Mouse (Mus musculus) CH12.LX (cell line): ENCODE results near the gene G3bp2. TPM values are rescaled to one million over a fixed set of nuclear protein-coding genes. Genes with fewer than 3 reads are reported as not detected.

Experiments used
- DNase-seq: peaks from one replicate; pipeline ENCODE4 v3.0.0-alpha.2; 2013; ENCODE audit errors: extremely low read depth
- H3K27ac ChIP-seq: 2 replicates; pipeline ENCODE4 v1.5.1; 2012; ENCODE audit warnings: low read depth, mild to moderate bottlenecking, control low read depth, moderate library complexity; ENCODE audit not compliant: insufficient read depth
- H3K27me3 ChIP-seq: replicated peaks from 2 replicates; pipeline ENCODE3; 2012; ENCODE audit warnings: inconsistent platforms
- H3K36me3 ChIP-seq, 2 experiments: replicated peaks in 1 of 2; 2 replicates each; pipeline versions ENCODE3 to v1.6.1; 2012; ENCODE audit warnings: inconsistent platforms in 1 of 2, low read length in 1 of 2, mild to moderate bottlenecking in 1 of 2, mixed read lengths in 1 of 2, moderate library complexity in 1 of 2; ENCODE audit not compliant: control insufficient read depth in 1 of 2, insufficient read depth in 1 of 2
- H3K4me1 ChIP-seq, 2 experiments: 2 replicates each; pipeline ENCODE4 v1.6.1; 2012; ENCODE audit warnings: inconsistent platforms in 1 of 2, moderate library complexity in 1 of 2; ENCODE audit not compliant: insufficient read depth in 2 of 2, control insufficient read depth in 1 of 2
- H3K4me2 ChIP-seq: 2 replicates; pipeline ENCODE4 v1.6.1; 2012; ENCODE audit warnings: low read depth, mild to moderate bottlenecking, control low read depth; ENCODE audit not compliant: poor library complexity, insufficient read depth, severe bottlenecking
- H3K4me3 ChIP-seq, 3 experiments: fragments of 150-350 bp in 1 of 3; sonication (generic) in 1 of 3; replicated peaks in 1 of 3; 2 replicates each; pipeline versions ENCODE3 to v1.5.1; 2011 to 2012; ENCODE audit warnings: low read depth in 2 of 3, low read length in 2 of 3, mild to moderate bottlenecking in 2 of 3, moderate library complexity in 2 of 3, control low read depth in 1 of 3, improper control_type of control experiment in 1 of 3, inconsistent platforms in 1 of 3, mixed read lengths in 1 of 3; ENCODE audit not compliant: poor library complexity in 1 of 3
- H3K79me2 ChIP-seq: replicated peaks from 2 replicates; pipeline ENCODE4 v1.6.1; 2012; ENCODE audit warnings: mild to moderate bottlenecking, moderate library complexity; ENCODE audit not compliant: control insufficient read depth, poor library complexity, insufficient read depth, severe bottlenecking; ENCODE audit errors: extremely low read depth
- H3K9ac ChIP-seq: 2 replicates; pipeline ENCODE4 v1.6.1; 2012; ENCODE audit warnings: low read depth, mild to moderate bottlenecking, control low read depth, moderate library complexity; ENCODE audit not compliant: insufficient read depth
- H3K9me3 ChIP-seq: replicated peaks from 2 replicates; pipeline ENCODE3; 2012; ENCODE audit warnings: low read length, inconsistent platforms, mixed read lengths
- CHD1 ChIP-seq: IDR thresholded peaks from 2 replicates; pipeline ENCODE4 v1.6.1; 2012; ENCODE audit warnings: low read depth, low read length, improper control_type of control experiment, inconsistent platforms
- CHD2 ChIP-seq: IDR thresholded peaks from 2 replicates; pipeline ENCODE4 v1.6.1; 2011; ENCODE audit warnings: low read length, improper control_type of control experiment
- CTCF ChIP-seq, 2 experiments: IDR thresholded peaks in 1 of 2; conservative IDR thresholded peaks in 1 of 2; 2 replicates each; pipeline ENCODE4 v1.5.1; 2011 to 2012; ENCODE audit warnings: low read depth in 2 of 2, low read length in 2 of 2, improper control_type of control experiment in 1 of 2, inconsistent platforms in 1 of 2, mild to moderate bottlenecking in 1 of 2, moderate library complexity in 1 of 2
- E2F4 ChIP-seq: IDR thresholded peaks from 2 replicates; pipeline ENCODE4 v1.6.1; 2011; ENCODE audit warnings: low read depth, low read length, improper control_type of control experiment; ENCODE audit not compliant: insufficient replicate concordance
- ELF1 ChIP-seq: IDR thresholded peaks from 2 replicates; pipeline ENCODE4 v1.6.1; 2014; ENCODE audit warnings: low read depth, mild to moderate bottlenecking, inconsistent platforms, low read length, improper control_type of control experiment
- EP300 ChIP-seq: IDR thresholded peaks from 2 replicates; pipeline ENCODE4 v1.6.1; 2011; ENCODE audit warnings: low read length, improper control_type of control experiment
- JUN ChIP-seq: IDR thresholded peaks from 2 replicates; pipeline ENCODE4 v1.6.1; 2011; ENCODE audit warnings: low read depth, mild to moderate bottlenecking, low read length, improper control_type of control experiment, moderate library complexity; ENCODE audit not compliant: insufficient read depth
- MAX ChIP-seq: IDR thresholded peaks from 2 replicates; pipeline ENCODE4 v1.6.1; 2011; ENCODE audit warnings: low read length, improper control_type of control experiment
- MAZ ChIP-seq: IDR thresholded peaks from 2 replicates; pipeline ENCODE4 v1.6.1; 2012; ENCODE audit warnings: low read depth, mild to moderate bottlenecking, inconsistent platforms, low read length, improper control_type of control experiment, moderate library complexity
- MYC ChIP-seq: IDR thresholded peaks from 2 replicates; pipeline ENCODE4 v1.6.1; 2011; ENCODE audit warnings: low read depth, mild to moderate bottlenecking, improper control_type of control experiment, low read length
- PAX5 ChIP-seq: IDR thresholded peaks from 2 replicates; pipeline ENCODE4 v1.6.1; 2012; ENCODE audit warnings: low read length, inconsistent platforms, mixed read lengths
- RAD21 ChIP-seq: IDR thresholded peaks from 2 replicates; pipeline ENCODE4 v1.6.1; 2011; ENCODE audit warnings: low read depth, mild to moderate bottlenecking, low read length, improper control_type of control experiment, moderate library complexity
- RCOR1 ChIP-seq: conservative IDR thresholded peaks from 2 replicates; pipeline ENCODE4 v1.6.1; 2012; ENCODE audit warnings: low read depth, mild to moderate bottlenecking, inconsistent platforms, low read length, improper control_type of control experiment
- SMC3 ChIP-seq: IDR thresholded peaks from 2 replicates; pipeline ENCODE4 v1.6.1; 2011; ENCODE audit warnings: low read depth, low read length, improper control_type of control experiment
- TBP ChIP-seq: conservative IDR thresholded peaks from 2 replicates; pipeline ENCODE4 v1.6.1; 2011; ENCODE audit warnings: low read depth, low read length, improper control_type of control experiment
- TCF12 ChIP-seq: IDR thresholded peaks from 2 replicates; pipeline ENCODE4 v1.6.1; 2014; ENCODE audit warnings: low read depth, mild to moderate bottlenecking, inconsistent platforms, low read length, improper control_type of control experiment
- USF2 ChIP-seq: conservative IDR thresholded peaks from 2 replicates; pipeline ENCODE4 v1.6.1; 2011; ENCODE audit warnings: low read depth, low read length, improper control_type of control experiment
- ZMIZ1 ChIP-seq: IDR thresholded peaks from 2 replicates; pipeline ENCODE4 v1.6.1; 2012; ENCODE audit warnings: low read depth, mild to moderate bottlenecking, inconsistent platforms, low read length, improper control_type of control experiment
- ZNF384 ChIP-seq: IDR thresholded peaks from 2 replicates; pipeline ENCODE4 v1.6.1; 2012; ENCODE audit warnings: low read depth, low read length, improper control_type of control experiment, inconsistent platforms
- dilution Hi-C: fragments of 300-500 bp; cut with MboI; formaldehyde crosslinking; loops from 2 replicates; pipeline ENCODE4 v1.14.3; 2020; ENCODE audit warnings: low sequenced_read_pairs; ENCODE audit not compliant: extremely low pct_unique_long_range_greater_than_20kb, extremely low pct_ligation_motif_present
- in situ Hi-C: fragments of 300-500 bp; cut with MboI; formaldehyde crosslinking; loops from 3 replicates; pipeline ENCODE4 v1.14.3; 2019; ENCODE audit warnings: low sequenced_read_pairs, low pct_ligation_motif_present, low pct_unique_long_range_greater_than_20kb, mixed read lengths
- polyA plus RNA-seq: library from polyadenylated mRNA; unstranded; fragments of >175 nt; gene quantifications from 2 replicates; pipeline ENCODE4 v1.2.1, GENCODE M21; 2012; ENCODE audit warnings: low read depth; ENCODE audit not compliant: insufficient read length
- total RNA-seq, 2 experiments: library from RNA; depleted of rRNA; stranded (reverse); fragments of 300-350 nt in 1 of 2; fragments of >200 nt in 1 of 2; gene quantifications; 2 replicates each; pipeline ENCODE4 v1.2.3; 2012 to 2014

Gene G3bp2
- total and polyA plus RNA-seq, 3 experiments: 38.8 to 114 (median 99.7) TPM

GRCm38 (mm10) chr5:92042377-92043348 lies 40.9 kb downstream of the G3bp2 start (continued):
- TF ChIP-seq ELF1: peak; percentile 81
- TF ChIP-seq, all 38 proteins: peak for 12

- no peak for DNase-seq
- H3K27me3 ChIP-seq: no peaks in the 10 kb centered on the region
Measured at GRCm38 (mm10) chr5:92019960-92020359, 63.6 kb downstream of the G3bp2 start.

GRCm38 (mm10) chr5:92011756-92012155 lies 71.8 kb downstream of the G3bp2 start:
- in situ Hi-C loops: no loop called here
- Histone ChIP-seq H3K36me3 (no peaks in the 10 kb centered on the region), H3K79me2 (no peaks in the 10 kb centered on the region), H3K4me2 (no peak overlapping the region), H3K9me3 (no peaks in the 10 kb centered on the region), H3K27ac (no peak overlapping the region), H3K27me3 (no peaks in the 10 kb centered on the region), H3K4me1 (no peaks in the 10 kb centered on the region), H3K9ac (no peak overlapping the region), H3K4me3 (no peak overlapping the region)
- TF ChIP-seq PAX5: no peak
- no peak for TF ChIP-seq CHD1
- TF ChIP-seq JUN: no peak
- DNase-seq: no peak
- dilution Hi-C loops: no loop called here

More at GRCm38 (mm10) chr5:92019960-92020359, 63.6 kb downstream of the G3bp2 start:
- Histone ChIP-seq H3K4me2 (no peak overlapping the region), H3K79me2 (no peaks in the 10 kb centered on the region), H3K9me3 (no peaks in the 10 kb centered on the region), H3K4me1 (no peaks in the 10 kb centered on the region), H3K9ac (no peak overlapping the region), H3K4me3 (no peak overlapping the region), H3K36me3 (no peaks in the 10 kb centered on the region), H3K27ac (no peak overlapping the region)
- in situ Hi-C loops: no loop called here
- TF ChIP-seq MAZ (no peak), MAX (no peak), USF2 (no peak), PAX5 (no peak), RAD21 (no peak), RCOR1 (no peak), ZNF384 (no peak), MYC (no peak), TCF12 (no peak), ZMIZ1 (no peak), CTCF (conservative IDR thresholded peaks at IDR 0.05 in 1 of 2, IDR thresholded peaks at IDR 0.05 in 1 of 2; ENCODE audit: low read depth in 2 of 2, low read length in 2 of 2) (no peak), TBP (no peak), E2F4 (no peak), EP300 (no peak), SMC3 (no peak), CHD2 (no peak)
- dilution Hi-C loops: no loop called here
